Mouse (Mus musculus) ES-E14 (cell line): ENCODE measurements around the gene Aurkaip1.

ENCODE experiments used
- HCFC1 ChIP-seq: IDR thresholded peaks from 2 replicates; pipeline ENCODE4 v1.6.1; 2012; ENCODE audit warnings: low read length, inconsistent platforms, borderline replicate concordance; ENCODE audit not compliant: insufficient read depth
- MAFK ChIP-seq: IDR thresholded peaks from 2 replicates; pipeline ENCODE4 v1.6.1; 2014; ENCODE audit warnings: mild to moderate bottlenecking, low read depth, low read length, inconsistent platforms; ENCODE audit not compliant: insufficient read depth
- ZNF384 ChIP-seq: IDR thresholded peaks from 2 replicates; pipeline ENCODE4 v1.6.1; 2012; ENCODE audit warnings: low read depth, low read length, inconsistent platforms

GRCm38 (mm10) chr4:155841651-155842270 lies 10.7 kb downstream of the Aurkaip1 start:
- TF ChIP-seq HCFC1 (no peak), ZNF384 (no peak), MAFK (no peak)
